12 mouse cellular contexts compared by ENCODE assay signal in the genomic region with DNA sequence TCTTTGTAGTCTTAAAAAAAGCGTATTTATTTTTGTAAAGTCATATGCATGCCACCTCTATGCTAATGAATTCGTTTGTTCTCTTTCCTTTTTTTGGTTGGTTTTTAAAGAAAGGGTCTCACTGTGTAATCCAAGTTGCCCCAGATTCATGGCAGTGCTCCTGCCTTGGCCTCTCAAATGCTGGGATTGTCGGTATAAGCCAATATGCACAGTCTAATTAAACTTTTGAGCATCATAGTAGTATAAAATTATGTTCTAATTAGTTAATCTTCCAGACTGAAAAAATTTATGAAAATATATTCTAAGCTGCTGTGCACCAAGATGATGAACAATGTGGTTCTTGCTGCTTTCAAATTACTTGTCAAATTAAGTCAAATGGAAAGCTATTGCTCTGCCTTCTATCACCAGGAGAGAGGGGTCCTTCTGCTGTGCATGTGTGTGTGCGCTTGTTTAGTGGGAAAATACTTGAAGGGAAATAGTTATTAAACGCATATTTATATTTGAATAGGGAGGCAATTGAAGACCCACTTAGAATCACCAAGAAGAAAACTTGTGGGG. TPM values are rescaled to one million over a fixed set of nuclear protein-coding genes. Genes with fewer than 3 reads are reported as not detected.
A peak's percentile ranks its signal among the peaks of the same experiment; 100 is the strongest.
DNase-seq lines count a peak whose midpoint lies in the region; ATAC-seq and TF ChIP-seq lines count a peak whose summit lies in the region.
"Had no signal": no experiment of that assay in that cellular context is flagged by ENCODE, and none has a peak within 500 bp of the region (broad histone marks: within the 10 kb centered on the region; RNA-seq: fewer than 3 reads in every experiment).

No protein-coding gene starts in this region.

- H3K4me3 ChIP-seq in heart, embryonic 14.5 days (ENCODE audit: control insufficient read depth in 1 of 2, insufficient read depth in 1 of 2, low read depth in 1 of 2, low read length in 2 of 2): peak overlapping the region in 1 of 2 experiments; percentile 39; a peak in 2 of 4 replicates
- H3K4me3 ChIP-seq in hindbrain, embryonic 15.5 days: no peak overlapping the region
- no peak overlapping the region for H3K4me3 ChIP-seq in midbrain, embryonic 12.5 days

- no peak overlapping the region for H3K9ac ChIP-seq in heart, embryonic 14.5 days (ENCODE audit: low read length)
- H3K9ac ChIP-seq in hindbrain, embryonic 15.5 days: no peak overlapping the region
- no peak overlapping the region for H3K9ac ChIP-seq in midbrain, embryonic 12.5 days (replicated peaks)

- WGBS in heart, embryonic 14.5 days: 46% methylated on average over 5 of the region's 5 CpGs
- 39% methylated on average over 5 of the region's 5 CpGs for WGBS in hindbrain, embryonic 15.5 days
- 37% methylated on average over 5 of the region's 5 CpGs for WGBS in midbrain, embryonic 12.5 days

- no peak overlapping the region for H3K27ac ChIP-seq in heart, embryonic 14.5 days (replicated peaks in 1 of 2; ENCODE audit: control insufficient read depth in 1 of 2, insufficient read depth in 1 of 2, low read depth in 2 of 2, low read length in 2 of 2)
- H3K27ac ChIP-seq in hindbrain, embryonic 15.5 days (replicated peaks): no peak overlapping the region
- no peak overlapping the region for H3K27ac ChIP-seq in midbrain, embryonic 12.5 days (replicated peaks)

- DNase-seq in heart, adult 9 months (ENCODE audit: low spot score in 2 of 2): no peak
- peak; percentile 53 for DNase-seq in brain, embryonic 14.5 days (ENCODE audit: low read depth)
- no peak for DNase-seq in right cerebral cortex, adult 18-20 months
- DNase-seq in cerebellum, adult 11 months: no peak
- DNase-seq: left cerebral cortex, postnatal 4 days had no signal

- H3K4me2 ChIP-seq in heart, embryonic 14.5 days (ENCODE audit: low read length): peak overlapping the region; percentile 64
- H3K4me2 ChIP-seq in hindbrain, embryonic 15.5 days: peak overlapping the region; percentile 39
- H3K4me2 ChIP-seq in midbrain, embryonic 12.5 days (replicated peaks): peak overlapping the region; percentile 43

- no peak for TF ChIP-seq CTCF in brain, embryonic 14.5 days (IDR thresholded peaks at IDR 0.05; ENCODE audit: borderline replicate concordance, extremely low read depth, insufficient read depth, insufficient read length)

- H3K9me3 ChIP-seq in heart, embryonic 14.5 days (ENCODE audit: control insufficient read depth, low read length): no peaks in the 10 kb centered on the region
- H3K9me3 ChIP-seq in hindbrain, embryonic 15.5 days: no peaks in the 10 kb centered on the region
- H3K9me3 ChIP-seq in midbrain, embryonic 12.5 days: no peaks in the 10 kb centered on the region

- ATAC-seq in heart, embryonic 14.5 days (ENCODE audit: insufficient number of reproducible peaks, insufficient read depth, low FRiP score, low read depth): no peak
- ATAC-seq in hindbrain, embryonic 15.5 days (ENCODE audit: low FRiP score, low read depth): no peak
- no peak for ATAC-seq in midbrain, embryonic 12.5 days (ENCODE audit: low FRiP score, low read depth)
- ATAC-seq in megakaryocyte progenitor cell, adult 5-6 weeks (replicated peaks; ENCODE audit: poor library complexity): no peak
- ATAC-seq: activated CD4-positive, CD25-positive, alpha-beta regulatory T cell, adult 4 months had no signal

- H3K4me1 ChIP-seq in heart, embryonic 14.5 days (ENCODE audit: control insufficient read depth in 2 of 2, insufficient read depth in 2 of 2, low read length in 2 of 2): peaks cover 2 to 12% of the 10 kb centered on the region in 2 experiments; a peak in 3 of 4 replicates
- 0 out of 2 replicates have a peak, but pooled peaks cover 4% of the 10 kb centered on the region for H3K4me1 ChIP-seq in hindbrain, embryonic 15.5 days (replicated peaks)
- peaks cover 11% of the 10 kb centered on the region; the same call in 1 of the 2 replicates for H3K4me1 ChIP-seq in midbrain, embryonic 12.5 days

- TF ChIP-seq POLR2A in brain, embryonic 14.5 days (IDR thresholded peaks at IDR 0.05; ENCODE audit: borderline replicate concordance, extremely low read depth, insufficient read depth, insufficient read length, poor library complexity, severe bottlenecking): no peak

- H3K36me3 ChIP-seq in heart, embryonic 14.5 days (ENCODE audit: control insufficient read depth, insufficient read depth, low read length): no peaks in the 10 kb centered on the region
- no peaks in the 10 kb centered on the region for H3K36me3 ChIP-seq in hindbrain, embryonic 15.5 days
- H3K36me3 ChIP-seq in midbrain, embryonic 12.5 days: no peaks in the 10 kb centered on the region

- peaks cover 4% of the 10 kb centered on the region; the same call in 1 of the 2 replicates for H3K27me3 ChIP-seq in heart, embryonic 14.5 days (ENCODE audit: control insufficient read depth, insufficient read depth, low read length)
- H3K27me3 ChIP-seq in hindbrain, embryonic 15.5 days: no peaks in the 10 kb centered on the region
- peaks cover 33% of the 10 kb centered on the region for H3K27me3 ChIP-seq in midbrain, embryonic 12.5 days

RNA-seq across cellular contexts. Expression of a gene that starts 2.4 kb away (rescaled TPM):
- 0.20 and 0.26 TPM in 2 replicates for polyA plus RNA-seq in heart, embryonic 14.5 days (2014; fragmentation: Nextera tagmentation; extraction: Ambion mirVana)
- polyA plus RNA-seq in brain, embryonic 14.5 days (2012; rRNA removed): 0.01 and 0.04 TPM in 2 replicates
- polyA plus RNA-seq in hindbrain, embryonic 15.5 days (2015; fragmentation: Nextera tagmentation; extraction: Ambion mirVana): not detected in 2 replicates
- polyA plus RNA-seq in midbrain, embryonic 12.5 days (2016; fragmentation: Nextera tagmentation; extraction: Ambion mirVana): not detected in 2 replicates
- not detected in 2 replicates for total RNA-seq in megakaryocyte progenitor cell, adult 5-6 weeks (2015)
- total RNA-seq in megakaryocyte progenitor cell, adult 5-6 weeks (2017): not detected in 2 replicates
- total RNA-seq: common myeloid progenitor, adult 5-6 weeks; left cerebral cortex, postnatal 4 days had no signal
- polyA plus RNA-seq: activated CD4-positive, CD25-positive, alpha-beta regulatory T cell, adult 4 months; gonadal fat pad, adult 2 months had no signal

RNA-seq across cellular contexts. Expression of a gene that starts 13.3 kb away (rescaled TPM):
- polyA plus RNA-seq in heart, embryonic 14.5 days (2014; fragmentation: Nextera tagmentation; extraction: Ambion mirVana): 57.4 and 58.2 TPM in 2 replicates
- polyA plus RNA-seq in brain, embryonic 14.5 days (2012; rRNA removed): 13.6 and 16.4 TPM in 2 replicates
- 22.5 and 23.1 TPM in 2 replicates for polyA plus RNA-seq in hindbrain, embryonic 15.5 days (2015; fragmentation: Nextera tagmentation; extraction: Ambion mirVana)
- polyA plus RNA-seq in midbrain, embryonic 12.5 days (2016; fragmentation: Nextera tagmentation; extraction: Ambion mirVana): 29.7 and 30.2 TPM in 2 replicates
- 20.8 and 21.3 TPM in 2 replicates for total RNA-seq in megakaryocyte progenitor cell, adult 5-6 weeks (2015)
- 32.4 and 33.8 TPM in 2 replicates for total RNA-seq in megakaryocyte progenitor cell, adult 5-6 weeks (2017)
